Mouse (Mus musculus) gastrocnemius, postnatal 14 days (tissue): ENCODE results near the gene Kif27. TPM values are rescaled to one million over a fixed set of nuclear protein-coding genes. Genes with fewer than 3 reads are reported as not detected.
"Not testable (repeated sequence)": the region's sequence is repeated elsewhere in the genome, so short reads cannot be mapped to it uniquely, and the experiment has no call there.

Experiments
- DNase-seq: peaks from one replicate; pipeline ENCODE4 v3.0.0; 2021; ENCODE audit warnings: mixed read lengths
- intact Hi-C: fragments of 180-260 bp; cut with DNase I; formaldehyde crosslinking; loops from one replicate; pipeline ENCODE4 v1.15.1; 2025; ENCODE audit warnings: low total_unique reads
- long read RNA-seq, 2 experiments: library from polyadenylated mRNA; stranded (forward); transcript quantifications; one replicate each; pipeline ENCODE4 v2.0.0; 2021
- total RNA-seq, 2 experiments: library from RNA; stranded (reverse); gene quantifications; 2 replicates each; pipeline ENCODE4 v1.2.3; 2021

The Kif27 gene
- total RNA-seq = under 1 TPM; 0.07 to 0.33 TPM
- long read RNA-seq, experiment 1, partial matches to known transcripts = 1 of 1 reads
- long read RNA-seq, experiment 1, other reads (novel, unspliced or antisense) = 0 of 1 reads
- long read RNA-seq, experiment 2 = 0 reads

DNA sequence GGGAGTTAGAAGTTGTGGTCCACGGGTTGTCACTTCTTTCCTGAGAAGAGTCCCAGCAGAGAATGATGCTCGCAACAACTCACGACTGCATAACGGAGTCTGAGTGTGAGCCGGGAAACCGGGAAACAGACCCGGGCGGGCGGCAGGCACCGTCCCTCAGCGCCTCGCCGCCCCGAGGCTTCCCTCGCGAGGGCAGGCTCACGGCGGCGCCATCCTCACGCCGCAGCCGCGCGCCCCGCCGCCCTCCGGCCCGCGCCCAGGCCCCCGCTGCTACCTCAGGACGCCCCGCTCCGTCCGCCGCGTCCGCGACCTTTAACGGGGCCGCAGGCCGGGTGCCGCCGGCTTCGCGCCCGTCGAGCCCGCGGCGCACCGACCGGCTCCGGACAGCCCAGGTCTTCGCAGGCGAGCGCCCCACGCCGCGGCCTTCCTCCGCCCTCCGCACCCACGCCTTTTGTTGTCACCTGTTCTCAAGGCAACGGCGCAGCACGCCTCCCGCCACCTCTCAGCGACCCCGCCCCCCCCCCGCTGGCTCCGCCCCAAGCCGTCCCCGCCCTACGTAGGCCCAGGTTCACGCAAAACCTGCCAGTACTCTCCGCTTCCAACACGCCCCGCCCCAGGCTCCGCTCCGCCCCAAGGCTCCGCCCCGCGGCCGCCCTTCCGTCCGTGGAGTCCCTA, at the start of gene Kif27:
Gene Kif27 (minus strand): TSS at position 494 of the 675 bp plus-strand sequence.
- peak; percentile 82 for DNase-seq
- intact Hi-C loops = no loop called here

DNA sequence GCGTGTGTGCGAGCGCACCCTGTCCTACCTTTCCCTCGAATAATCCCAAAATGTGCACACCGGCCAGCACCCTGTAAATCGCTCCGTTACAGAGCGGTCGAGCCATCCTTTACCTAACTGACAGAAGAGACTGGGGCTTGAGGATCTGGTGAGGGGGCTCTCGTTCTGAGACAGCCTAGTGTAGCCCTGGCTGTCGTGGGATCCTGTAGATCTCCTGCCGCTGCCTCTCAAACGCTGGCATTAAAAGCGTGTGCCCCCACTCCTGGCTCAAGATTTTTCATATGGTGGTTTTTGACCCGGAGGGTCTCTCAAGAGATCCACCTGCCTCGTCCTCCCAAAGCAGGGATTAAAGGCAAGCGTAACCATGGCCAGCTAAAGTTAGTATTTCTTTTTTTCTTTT, 44.3 kb upstream of the Kif27 start, which contains the start of gene Hnrnpk:
Gene Hnrnpk (minus strand): TSS at position 101 of the 400 bp plus-strand sequence.
- DNase-seq, intact Hi-C loops: not testable (repeated sequence)

DNA sequence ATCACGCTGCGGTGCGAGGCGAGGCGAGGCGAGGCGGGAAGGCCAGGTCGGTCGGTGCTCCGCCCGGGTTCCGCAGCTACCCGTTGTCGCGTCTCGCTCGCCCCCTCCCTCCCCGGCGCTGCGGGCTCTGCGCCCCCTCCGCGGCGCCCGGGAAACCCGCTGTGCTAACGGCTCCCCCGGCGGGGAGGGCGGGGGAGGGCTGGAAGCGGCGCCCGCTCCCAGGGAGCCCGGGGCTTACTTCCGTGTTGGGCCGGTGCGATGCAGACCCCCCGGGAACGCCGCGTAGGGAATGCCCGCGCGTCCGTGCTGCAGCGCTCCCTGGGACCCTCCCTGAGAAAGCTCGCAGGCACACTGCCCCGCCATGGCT, 43.8 kb upstream of the Kif27 start:
- intact Hi-C loops = no loop called here
- DNase-seq = no peak

DNA sequence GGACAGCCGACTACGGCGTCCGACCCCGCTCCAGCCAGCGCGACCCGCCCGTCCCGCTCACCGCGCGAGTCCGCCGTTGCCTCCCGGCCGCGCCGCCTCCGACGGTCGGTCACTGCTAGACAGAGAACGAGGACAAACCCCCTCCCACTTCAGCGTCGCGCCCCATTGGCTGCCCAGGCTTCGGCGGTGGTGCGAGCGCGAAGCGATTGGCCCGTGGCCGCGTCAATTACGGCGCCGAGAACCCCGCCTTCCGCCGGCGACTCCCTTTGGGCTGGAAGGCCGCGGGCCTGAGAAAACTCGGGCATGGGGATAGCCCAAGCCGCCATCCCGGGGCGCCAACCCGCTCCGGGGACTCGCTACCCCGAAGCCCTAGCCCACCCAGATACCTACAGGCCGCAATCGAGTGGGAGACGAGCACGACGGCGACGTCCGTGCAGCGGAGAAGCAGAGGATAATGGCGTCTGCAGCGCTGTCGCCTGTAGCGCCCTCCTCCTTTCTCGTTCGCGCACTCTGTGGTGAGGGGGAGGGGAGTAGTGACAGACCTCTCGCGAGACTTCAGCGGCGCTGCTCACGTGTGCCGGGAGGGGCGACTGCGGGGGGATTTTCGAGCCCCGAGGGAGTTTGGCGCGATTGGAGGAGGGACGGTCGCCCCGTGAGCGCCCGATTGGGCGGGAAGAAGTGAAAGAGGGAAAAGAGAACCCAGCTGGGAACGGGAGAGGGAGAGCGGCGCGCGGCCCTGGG, 43.3 kb upstream of the Kif27 start, which contains the start of gene Rmi1:
Gene Rmi1 (plus strand): TSS at position 246 of the 741 bp plus-strand sequence.
- peak; percentile 98 for DNase-seq
- intact Hi-C loops = no loop called here

DNA sequence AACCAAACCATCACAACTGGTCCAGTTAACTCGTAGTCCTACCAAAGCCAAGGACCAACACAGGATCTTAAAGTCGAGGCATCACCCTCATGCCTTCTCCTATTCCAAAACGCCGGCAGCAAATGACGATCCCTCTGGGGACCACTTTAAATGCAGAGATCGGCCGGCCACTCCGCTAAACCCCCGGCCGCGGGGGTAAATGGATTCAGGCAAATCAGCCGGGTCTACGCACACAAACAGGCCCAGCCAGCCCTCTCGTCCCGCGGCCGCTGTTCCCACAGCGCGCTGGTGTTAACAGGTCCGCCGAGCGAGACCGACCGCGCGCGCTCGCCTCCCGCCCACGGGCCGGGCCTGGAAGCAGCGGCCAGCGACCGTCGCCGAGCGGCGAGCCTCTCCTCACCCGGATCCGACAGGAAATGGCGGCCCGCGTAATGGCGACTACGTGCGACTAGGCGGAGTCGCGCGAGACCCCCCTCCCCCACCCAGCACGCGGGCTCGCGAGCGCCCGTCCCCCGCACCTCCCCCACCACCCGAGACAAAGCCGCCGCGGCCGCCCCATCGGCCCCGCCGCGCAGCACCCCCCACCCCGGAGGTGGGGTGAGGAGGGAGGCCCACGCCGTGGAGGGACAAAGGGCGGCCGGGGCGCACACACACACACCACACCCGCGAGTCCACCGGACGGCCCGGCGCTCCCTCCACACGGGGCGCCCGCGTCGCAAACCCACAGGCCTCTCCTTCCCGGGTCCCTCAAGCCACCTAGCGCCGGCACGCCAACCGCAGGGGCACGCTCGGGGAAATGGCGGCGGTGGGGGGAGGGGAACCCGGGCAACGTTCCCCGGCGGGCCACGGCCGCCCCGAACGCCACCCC, 42.4 kb upstream of the Kif27 start:
- intact Hi-C loops = no loop called here
- peak; percentile 83 for DNase-seq

DNA sequence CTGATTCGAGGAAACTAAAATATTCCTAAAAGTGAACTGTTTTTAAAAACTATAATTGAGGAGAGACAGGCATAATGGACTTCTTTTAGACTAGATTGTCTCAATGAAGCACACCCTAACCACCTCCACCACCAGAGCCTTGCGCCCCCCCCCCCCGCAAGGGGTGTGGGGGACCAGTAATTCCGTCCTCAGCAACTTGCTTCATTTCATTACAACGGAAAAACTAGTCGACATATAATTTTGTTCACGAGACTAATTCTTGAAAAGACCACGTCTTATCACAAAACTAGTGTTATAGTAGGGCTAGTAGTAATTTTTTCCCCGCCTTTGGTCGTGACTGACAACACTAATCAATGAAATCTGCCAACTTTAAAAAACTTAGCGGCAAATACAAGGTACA, 41.7 kb upstream of the Kif27 start:
- intact Hi-C loops = no loop called here

DNA sequence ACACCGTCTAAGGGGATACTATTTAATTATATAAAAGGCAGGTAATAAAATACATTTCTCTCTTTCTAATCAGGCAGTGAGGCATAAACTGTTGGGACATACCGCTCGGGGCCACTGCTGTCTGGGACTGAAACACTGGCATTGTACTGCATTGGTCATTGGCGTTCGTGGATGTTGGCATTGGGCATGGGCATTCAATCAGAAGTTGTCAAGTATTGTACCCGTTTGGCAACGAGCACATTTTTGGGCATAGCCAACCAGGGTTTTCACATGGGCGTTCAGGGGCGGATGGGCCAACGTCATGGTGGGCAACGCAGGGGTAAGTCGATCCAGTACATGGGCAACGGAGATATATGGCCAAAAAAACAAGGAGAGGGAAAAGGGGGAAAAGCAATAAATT, 38.7 kb upstream of the Kif27 start:
- DNase-seq = no peak
- intact Hi-C loops = no loop called here

More for the DNA sequence above, 41.7 kb upstream of the Kif27 start:
- no peak for DNase-seq

DNA sequence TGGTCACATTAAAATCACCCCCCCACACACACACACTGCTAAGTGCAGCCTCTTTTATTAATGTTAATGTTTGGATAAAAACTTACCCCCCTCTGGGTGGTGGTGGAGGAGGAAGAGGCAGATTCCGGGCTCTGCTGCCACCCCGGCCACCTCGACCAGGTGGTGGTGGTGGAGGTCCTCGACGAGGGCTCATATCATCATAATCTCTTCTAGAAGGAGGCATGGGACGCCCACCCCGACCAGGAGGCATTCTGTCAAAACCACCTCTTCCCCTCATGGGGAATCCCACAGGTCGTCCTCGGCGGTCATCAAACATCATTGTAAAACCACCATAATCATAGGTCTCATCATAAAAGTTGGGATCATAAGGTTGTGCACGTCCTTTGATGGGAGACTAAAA, 35.5 kb upstream of the Kif27 start:
- DNase-seq, intact Hi-C loops: not testable (repeated sequence)

DNA sequence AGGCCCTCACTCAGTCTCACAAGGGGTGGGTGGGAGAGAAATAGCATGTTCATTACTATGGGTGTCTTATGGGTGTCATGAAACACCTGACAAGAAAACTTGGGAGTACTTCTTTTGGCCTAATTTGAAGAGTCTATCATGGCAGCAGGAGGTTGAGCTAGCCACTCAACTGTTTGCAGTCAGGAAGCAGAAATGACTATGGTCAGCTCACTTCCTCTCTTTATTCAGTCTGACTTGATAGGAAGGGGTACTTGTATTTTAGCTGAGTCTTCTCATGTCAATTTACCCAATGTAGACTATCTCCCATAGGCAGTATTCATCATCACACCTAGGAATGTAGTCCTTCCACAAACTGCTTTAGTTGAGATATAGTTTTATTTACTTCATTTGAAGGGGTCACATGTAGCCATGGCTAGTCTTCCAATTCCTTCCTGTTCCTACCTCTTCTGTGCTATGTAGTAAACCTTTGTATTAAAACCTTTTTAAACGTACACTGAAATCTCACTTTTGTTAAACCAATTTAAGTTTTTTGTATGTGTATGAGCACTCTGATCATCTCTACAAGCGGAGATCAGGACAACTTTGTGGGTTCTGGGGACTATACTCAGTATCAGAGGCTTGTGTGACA, 30.5 kb upstream of the Kif27 start:
- intact Hi-C loops = loop anchor here (5.0 to 10.0 kb wide), 2 partner anchors 102 to 235 kb away; partner anchors contain the start of gene Idnk
- no peak for DNase-seq

DNA sequence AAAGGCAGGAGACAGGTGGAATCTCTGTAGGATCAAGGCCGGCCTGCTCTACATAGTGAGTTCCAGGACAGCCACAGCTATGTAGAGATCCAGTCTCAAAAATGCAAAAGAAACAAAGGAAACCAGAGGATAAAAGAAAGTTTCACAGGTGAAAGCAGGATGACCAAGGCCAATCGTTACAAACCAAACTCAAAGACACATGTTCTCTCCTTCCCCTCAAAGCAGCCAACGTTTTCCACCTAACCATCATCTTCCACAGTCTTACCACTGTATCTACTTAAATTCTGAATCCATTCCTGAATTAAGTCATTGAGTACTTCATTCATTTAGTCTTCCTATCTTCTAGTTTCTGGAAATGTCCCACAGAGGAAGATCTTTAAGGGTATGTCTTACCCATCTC, 29.5 kb upstream of the Kif27 start:
- no peak for DNase-seq
- intact Hi-C loops = loop anchor here (5.0 to 10.0 kb wide), 2 partner anchors 101 to 234 kb away; partner anchors contain the start of gene Idnk

DNA sequence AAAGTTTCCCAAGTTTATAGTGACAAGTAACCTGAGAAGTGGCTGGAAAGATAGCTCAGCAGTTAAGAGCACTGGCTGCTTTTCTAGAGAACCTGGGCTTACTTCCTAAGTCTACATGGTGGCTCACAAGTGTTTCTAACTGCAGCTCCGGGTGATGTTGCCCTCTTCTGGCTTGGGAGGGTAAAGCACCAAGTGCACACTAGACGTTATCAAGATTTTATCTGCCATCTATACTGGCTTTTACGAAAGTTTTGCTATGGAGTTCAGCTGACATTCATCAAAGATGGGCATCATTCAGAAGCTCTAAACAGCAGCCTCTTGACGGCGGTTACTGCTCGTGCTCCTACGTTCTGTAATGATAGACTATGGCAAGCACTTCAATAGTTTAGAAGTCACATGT, 29.0 kb upstream of the Kif27 start:
- intact Hi-C loops = loop anchor here (5.0 to 10.0 kb wide), 2 partner anchors 101 to 233 kb away; partner anchors contain the start of gene Idnk
- DNase-seq = peak; percentile 69

DNA sequence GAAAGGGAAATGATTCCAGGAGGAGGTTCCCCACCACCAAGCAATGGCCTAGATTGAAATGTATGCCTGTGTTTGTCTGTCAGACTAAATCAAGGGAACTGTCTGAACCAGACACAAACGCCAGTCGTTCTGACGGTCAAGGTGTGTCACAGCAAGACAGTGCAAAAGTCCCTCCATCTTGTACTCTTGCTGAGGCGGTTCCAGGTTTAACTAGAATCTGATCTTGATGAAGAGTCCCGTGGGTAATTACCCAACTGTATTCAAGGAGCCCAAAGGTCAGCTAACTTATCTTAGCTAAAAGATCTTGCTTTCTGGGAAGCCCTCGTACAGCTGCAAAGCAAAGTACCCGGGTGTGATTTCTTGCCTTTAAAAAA, 26.6 kb upstream of the Kif27 start:
- no peak for DNase-seq
- intact Hi-C loops = loop anchor here (5.0 to 10.0 kb wide), 2 partner anchors 98 to 231 kb away; partner anchors contain the start of gene Idnk

DNA sequence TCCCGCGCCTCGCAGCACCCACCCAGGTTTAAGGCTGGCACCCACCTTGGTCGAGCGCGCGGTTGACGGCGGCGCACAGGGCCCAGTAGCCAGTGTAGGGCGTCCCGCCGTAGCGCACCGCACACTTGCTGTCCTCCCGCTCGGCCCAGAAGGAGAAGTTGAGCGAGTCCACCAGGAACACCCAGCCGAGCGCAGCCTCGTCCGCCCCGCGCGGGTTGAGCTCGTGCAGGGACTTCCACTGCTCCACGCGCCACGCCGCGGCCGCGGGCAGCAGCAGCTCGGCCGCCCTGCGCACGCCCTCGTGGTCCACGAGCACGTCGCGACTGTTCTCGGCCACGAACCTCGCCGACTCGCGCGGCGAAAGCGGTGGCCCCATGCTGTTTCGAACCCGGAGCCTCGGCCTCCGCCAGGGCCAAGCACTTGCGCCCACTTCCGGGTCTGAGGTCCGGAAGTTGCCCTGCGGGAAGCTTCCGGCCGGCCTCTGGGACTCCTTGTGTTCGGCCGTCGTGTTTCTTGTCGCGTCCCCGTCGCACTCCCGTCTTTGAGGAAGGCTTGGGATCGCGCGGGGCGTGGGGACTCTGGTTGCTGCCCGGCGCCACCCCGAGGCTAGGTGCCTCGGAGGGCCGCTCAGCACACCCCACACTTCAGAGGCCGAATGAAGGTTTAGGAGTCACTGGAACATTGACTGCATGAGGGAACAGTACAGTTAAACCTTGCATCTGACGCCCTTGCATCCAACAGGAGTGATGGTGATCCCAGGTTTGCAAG, 26.0 kb upstream of the Kif27 start, which contains the start of gene 2210016F16Rik:
Gene 2210016F16Rik (minus strand): TSS at position 447 of the 768 bp plus-strand sequence.
- peak; percentile 72 for DNase-seq
- intact Hi-C loops = loop anchor here (5.0 to 10.0 kb wide), 2 partner anchors 98 to 230 kb away; partner anchors contain the start of gene Idnk

DNA sequence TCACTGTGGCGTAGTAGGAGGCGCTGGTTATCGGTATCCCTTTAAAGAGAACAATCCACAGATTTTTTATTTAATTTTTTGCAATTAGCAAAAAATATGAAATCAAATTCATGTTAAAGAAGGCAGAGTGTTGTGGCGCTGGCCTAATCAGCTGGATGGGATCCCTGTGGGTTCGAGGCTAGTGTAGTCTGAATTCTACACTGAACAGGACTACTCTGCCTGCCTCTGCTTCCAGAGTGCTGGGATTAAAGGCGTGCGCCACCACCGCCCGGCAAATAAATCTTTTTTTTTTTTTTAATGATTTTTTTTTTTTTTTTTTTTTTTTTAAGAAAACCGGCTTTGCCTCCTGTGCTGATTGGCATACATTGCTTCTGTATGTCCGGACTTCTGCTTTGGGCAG, 25.4 kb upstream of the Kif27 start:
- intact Hi-C loops = loop anchor here (10.0 kb wide), 1 partner anchor 230 kb away; the partner anchor contains the start of gene Idnk
- no peak for DNase-seq

DNA sequence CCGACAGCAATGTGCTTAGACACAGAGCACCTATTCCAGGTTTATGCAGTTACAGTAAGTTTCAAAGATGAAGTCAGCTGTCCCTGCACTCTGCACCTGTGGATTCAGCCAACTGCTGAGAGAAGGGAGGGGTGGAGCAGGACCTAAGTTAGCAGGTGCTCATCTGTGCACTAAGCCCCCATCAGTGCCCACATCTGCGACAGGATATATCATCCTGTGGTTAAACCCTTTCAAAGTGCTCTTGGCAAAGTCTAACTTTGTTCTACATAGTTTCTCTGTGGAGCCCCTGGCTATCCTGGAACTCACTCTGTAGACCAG, 14.2 kb upstream of the Kif27 start:
- DNase-seq = no peak

DNA sequence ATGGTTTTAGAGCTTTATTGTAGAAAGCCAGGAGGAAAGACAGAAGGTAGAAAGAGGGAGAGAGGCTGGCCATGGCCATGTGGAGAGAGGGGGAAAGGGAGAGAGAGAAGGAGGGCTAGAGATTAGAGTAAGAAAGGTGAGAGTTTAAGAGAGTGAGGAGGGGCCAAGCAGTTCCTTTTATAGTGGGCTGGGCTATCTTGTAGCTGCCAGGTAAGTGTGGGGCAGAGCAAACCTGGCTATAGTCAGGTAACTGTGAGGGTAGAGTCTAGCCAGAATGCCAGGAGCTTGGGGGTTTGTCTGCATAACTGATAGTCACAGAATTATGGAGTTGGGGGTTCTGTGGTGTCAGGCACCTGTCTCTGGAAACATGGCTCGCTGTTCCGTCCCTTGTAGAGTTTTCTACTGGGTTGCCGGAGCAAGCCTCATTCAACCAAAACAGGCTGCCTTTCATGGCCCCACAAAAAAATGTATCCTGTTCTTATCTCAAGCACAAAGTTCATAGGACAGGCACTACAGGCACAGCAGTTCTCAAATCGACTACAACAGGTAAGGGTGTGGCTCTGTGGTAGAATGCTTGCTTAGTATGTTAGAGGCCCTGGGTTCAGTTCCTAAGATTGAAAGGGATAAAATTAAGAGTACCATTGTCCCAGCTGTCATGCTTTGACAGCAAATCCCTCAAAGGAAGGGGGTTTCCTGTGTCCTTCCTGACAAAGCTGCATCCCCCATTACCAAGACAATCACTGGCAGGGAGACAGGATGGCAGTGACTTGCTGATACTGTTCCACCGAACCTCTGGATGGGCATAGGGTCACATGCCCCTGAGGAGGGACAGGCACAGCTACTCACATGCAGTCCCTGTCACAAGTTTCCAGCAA, 13.6 kb upstream of the Kif27 start:
- no peak for DNase-seq
- intact Hi-C loops = no loop called here

More for the DNA sequence above, 14.2 kb upstream of the Kif27 start:
- intact Hi-C loops = no loop called here

DNA sequence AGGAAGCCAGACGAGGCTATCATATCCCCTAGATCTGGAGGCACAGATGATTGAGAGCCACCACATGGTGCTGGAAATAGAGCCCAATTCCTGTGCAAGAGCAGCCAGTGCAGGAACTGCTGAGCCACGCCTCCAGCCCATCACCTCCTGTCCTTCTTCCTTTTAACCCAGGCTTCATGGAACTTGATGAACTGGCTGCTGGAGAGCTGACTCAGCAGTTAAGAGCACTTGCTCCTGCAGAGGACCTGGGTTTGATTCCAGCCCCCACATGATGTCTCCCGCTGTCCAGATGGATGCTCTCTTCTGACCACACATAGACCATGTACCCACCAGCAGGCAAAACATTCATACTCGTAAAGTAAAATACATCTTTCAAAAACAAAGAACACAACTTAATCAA, 9.9 kb upstream of the Kif27 start:
- intact Hi-C loops = no loop called here
- no peak for DNase-seq
